Mouse (Mus musculus) midbrain, postnatal 0 days (tissue): Measurements from ENCODE around the gene Slc38a9. TPM values are rescaled to one million over a fixed set of nuclear protein-coding genes. Genes with fewer than 3 reads are reported as not detected.

Source experiments
- ATAC-seq: fragments of 200-750 bp; cut with Nextera tagmentation; 2 replicates; pipeline ENCODE4 v1.8.0; 2017; ENCODE audit warnings: moderate number of reproducible peaks, mild to moderate bottlenecking, moderate TSS enrichment, moderate library complexity; ENCODE audit not compliant: low FRiP score
- DNase-seq: peaks from one replicate; pipeline ENCODE4 v3.0.0-alpha.2; 2015; ENCODE audit warnings: low spot score
- H3K27ac ChIP-seq: fragments of 300-500 bp; sonication (generic); 2 replicates; pipeline ENCODE4 v1.5.1; 2014; ENCODE audit warnings: low read depth, mild to moderate bottlenecking, low read length, mixed read lengths
- H3K27me3 ChIP-seq: fragments of 300-500 bp; sonication (generic); 2 replicates; pipeline ENCODE4 v1.6.1; 2014; ENCODE audit warnings: low read length, control low read depth, mixed read lengths; ENCODE audit not compliant: insufficient read depth
- H3K36me3 ChIP-seq: fragments of 300-500 bp; sonication (generic); 2 replicates; pipeline ENCODE4 v1.6.1; 2014; ENCODE audit warnings: low read length, control low read depth, mixed read lengths; ENCODE audit not compliant: insufficient read depth
- H3K4me1 ChIP-seq: fragments of 300-500 bp; sonication (generic); 2 replicates; pipeline ENCODE4 v1.6.1; 2014; ENCODE audit warnings: mild to moderate bottlenecking, control low read depth, antibody characterized with exemption, low read length, mixed read lengths; ENCODE audit not compliant: insufficient read depth
- H3K4me2 ChIP-seq: fragments of 300-500 bp; sonication (generic); 2 replicates; pipeline ENCODE4 v1.6.1; 2014; ENCODE audit warnings: low read depth, mild to moderate bottlenecking, low read length, mixed read lengths; ENCODE audit not compliant: poor library complexity, severe bottlenecking
- H3K4me3 ChIP-seq: fragments of 300-500 bp; sonication (generic); 2 replicates; pipeline ENCODE4 v1.5.1; 2014; ENCODE audit warnings: low read depth, mild to moderate bottlenecking, low read length, moderate library complexity
- H3K9ac ChIP-seq: fragments of 300-500 bp; sonication (generic); replicated peaks from 2 replicates; pipeline ENCODE4 v1.6.1; 2014; ENCODE audit warnings: mild to moderate bottlenecking, low read length, moderate library complexity, mixed read lengths; ENCODE audit not compliant: poor library complexity, severe bottlenecking
- H3K9me3 ChIP-seq: fragments of 300-500 bp; sonication (generic); 2 replicates; pipeline ENCODE4 v1.6.1; 2016; ENCODE audit warnings: low read length, control low read depth
- CTCF ChIP-seq: IDR thresholded peaks from 2 replicates; pipeline ENCODE4 v1.5.1; 2016; ENCODE audit warnings: antibody characterized with exemption, mild to moderate bottlenecking
- WGBS: fragments of 180-500 bp; shearing (Covaris S2); extraction: QIAGEN DNeasy Blood & Tissue Kit; methylation state at CpG from one replicate; pipeline ENCODE4 v1.1.7; 2014; 5-methylcytosine and 5-hydroxymethylcytosine counted together
- polyA plus RNA-seq: library from polyadenylated mRNA; unstranded; fragments of >200 nt; fragmentation: Nextera tagmentation; extraction: Ambion mirVana; gene quantifications from 2 replicates; pipeline ENCODE4 v1.2.1, GENCODE M21; 2015
- total RNA-seq: library from RNA; depleted of rRNA; stranded (reverse); fragments of >200 nt; gene quantifications from 2 replicates; pipeline ENCODE4 v1.2.3, GENCODE M21; 2014

Slc38a9 gene
- total and polyA plus RNA-seq, 2 experiments from 2014 or later = 10.8 to 14.4 TPM

DNA sequence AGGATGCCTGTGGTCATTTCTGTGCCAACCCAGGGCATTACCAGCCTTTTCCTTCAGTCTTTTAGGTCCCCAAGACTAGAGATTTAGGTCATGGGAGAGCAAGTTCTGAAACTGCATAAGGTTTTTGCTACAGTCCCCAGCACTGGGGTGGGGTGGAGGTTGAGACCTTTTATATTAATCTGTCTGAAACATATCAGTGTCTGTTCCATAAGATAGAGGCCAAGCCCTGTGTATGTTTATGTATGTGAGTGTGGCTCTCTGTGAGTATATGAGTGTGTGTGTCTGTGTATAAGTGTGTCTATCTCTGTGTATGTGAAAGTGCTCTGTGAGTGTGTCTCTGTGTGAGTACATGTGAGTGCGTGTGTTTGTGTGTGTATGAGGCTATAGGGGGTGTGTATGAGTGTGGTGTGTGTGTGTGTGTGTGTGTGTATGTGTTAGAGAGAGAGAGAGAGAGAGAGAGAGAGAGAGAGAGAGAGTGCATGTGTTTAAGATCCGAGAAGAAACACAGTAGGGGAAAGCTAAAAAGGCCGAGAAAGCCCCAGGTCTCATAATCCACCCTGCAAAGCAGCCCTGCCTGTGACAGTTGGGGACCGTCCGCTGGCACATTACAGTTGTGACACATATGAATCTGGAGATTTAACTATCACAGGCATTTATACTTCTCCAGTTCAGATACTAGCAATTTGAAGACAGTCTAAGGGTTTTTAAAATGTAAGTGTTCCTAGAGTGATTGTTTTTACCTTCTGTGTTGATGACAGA lies 85.6 kb downstream of the Slc38a9 start:
- Histone ChIP-seq H3K4me1 (no peaks in the 10 kb centered on the region), H3K9ac (no peak overlapping the region), H3K4me3 (no peak overlapping the region), H3K36me3 (no peaks in the 10 kb centered on the region), H3K27me3 (no peaks in the 10 kb centered on the region), H3K27ac (no peak overlapping the region), H3K9me3 (no peaks in the 10 kb centered on the region), H3K4me2 (no peak overlapping the region)
- no peak for TF ChIP-seq CTCF
- ATAC-seq = no peak
- DNase-seq = no peak
- 78% methylated on average over 5 of the region's 5 CpGs for WGBS

DNA sequence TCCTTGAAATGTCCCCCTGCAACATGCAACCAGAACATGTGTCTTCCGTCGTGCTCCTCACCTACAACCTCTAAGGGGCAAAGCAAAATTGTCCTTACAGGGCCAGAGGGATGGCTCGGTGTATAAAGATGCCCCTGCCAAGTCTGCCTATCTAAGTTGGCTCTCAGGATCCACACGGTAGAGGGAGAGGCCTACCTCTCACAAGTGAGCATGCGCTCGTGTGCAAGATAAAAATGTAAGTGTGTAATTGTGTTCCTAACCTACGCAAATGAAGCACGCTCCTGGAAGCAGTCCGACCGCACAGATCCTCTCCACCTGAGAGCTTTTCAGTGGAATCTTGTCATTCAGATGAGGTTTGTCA lies 86.1 kb downstream of the Slc38a9 start:
- Histone ChIP-seq H3K9ac (no peak overlapping the region), H3K27ac (no peak overlapping the region), H3K36me3 (no peaks in the 10 kb centered on the region), H3K4me1 (no peaks in the 10 kb centered on the region), H3K27me3 (no peaks in the 10 kb centered on the region), H3K4me3 (no peak overlapping the region), H3K9me3 (no peaks in the 10 kb centered on the region), H3K4me2 (no peak overlapping the region)
- DNase-seq (no peak), ATAC-seq (no peak)
- WGBS = 89% methylated on average over 10 of the region's 10 CpGs
- no peak for TF ChIP-seq CTCF

DNA sequence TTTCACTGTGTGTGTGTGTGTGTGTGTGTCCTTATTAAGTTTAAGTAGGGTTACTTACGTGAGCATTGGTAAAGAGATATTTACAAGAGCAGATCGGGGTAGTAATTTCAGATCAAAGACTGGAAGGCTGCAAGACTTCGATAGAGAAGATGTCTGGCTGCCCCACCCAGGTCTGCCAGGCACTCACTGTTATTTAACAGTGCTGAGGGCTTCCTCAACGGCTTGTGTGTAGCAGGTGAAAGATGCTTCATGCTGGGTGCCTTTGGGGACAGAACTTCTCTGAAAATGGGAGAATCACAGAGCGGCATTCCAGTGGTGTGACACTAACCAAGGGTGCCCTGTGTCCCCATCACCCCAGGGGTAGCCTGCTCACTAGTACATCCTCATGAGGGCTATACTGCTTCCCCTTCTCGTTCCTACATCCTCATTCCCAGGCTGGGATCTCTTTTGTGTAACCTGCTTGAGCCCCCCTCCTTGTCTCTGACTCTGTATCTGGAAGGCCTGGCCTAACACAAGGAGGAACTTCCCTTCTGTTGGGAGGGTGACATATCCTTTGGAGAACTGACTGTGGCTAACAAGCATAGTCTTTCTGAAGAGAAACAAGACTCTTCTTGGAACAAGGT lies 87.4 kb downstream of the Slc38a9 start:
- TF ChIP-seq CTCF = no peak
- 84% methylated on average over 6 of the region's 6 CpGs for WGBS

DNA sequence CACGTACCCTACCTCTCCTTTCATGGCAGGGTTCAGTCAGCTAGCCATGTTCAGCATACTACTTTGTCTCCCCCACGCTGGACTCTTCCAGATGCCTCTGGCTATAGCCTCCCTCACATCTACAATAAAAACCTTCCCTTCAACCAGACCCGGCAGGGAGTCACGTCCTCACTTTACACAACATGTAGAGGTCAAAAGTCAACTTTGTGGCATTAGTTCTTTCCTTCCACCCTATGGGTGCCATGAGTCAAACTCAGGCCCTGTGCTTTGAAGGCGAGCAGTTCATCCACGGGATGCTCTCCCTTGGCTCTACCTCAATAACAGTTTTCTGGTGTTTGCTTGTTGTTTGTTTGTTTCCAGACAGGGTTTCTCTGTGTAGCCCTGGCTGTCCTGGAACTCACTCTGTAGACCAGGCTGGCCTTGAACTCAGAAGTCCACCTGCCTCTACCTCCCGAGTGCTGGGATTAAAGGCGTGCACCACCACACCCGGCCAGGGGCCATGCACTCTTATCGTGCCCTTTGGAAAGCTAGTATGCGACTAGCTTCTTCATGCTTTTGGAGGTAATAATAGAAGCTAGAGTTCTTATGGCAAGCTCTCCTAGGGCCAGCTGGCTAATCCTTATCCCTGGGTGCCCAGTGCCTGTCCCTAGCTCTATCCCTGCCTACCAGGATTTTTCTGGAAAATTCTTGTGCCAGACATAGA lies 88.4 kb downstream of the Slc38a9 start:
- H3K27ac ChIP-seq = no peak overlapping the region
- no peak overlapping the region for H3K4me3 ChIP-seq
- H3K9ac ChIP-seq = no peak overlapping the region
- H3K36me3 ChIP-seq = no peaks in the 10 kb centered on the region
- no peaks in the 10 kb centered on the region for H3K9me3 ChIP-seq
- DNase-seq (no peak), ATAC-seq (no peak)
- no peak for TF ChIP-seq CTCF
- no peak overlapping the region for H3K4me2 ChIP-seq
- H3K27me3 ChIP-seq = no peaks in the 10 kb centered on the region
- H3K4me1 ChIP-seq = no peaks in the 10 kb centered on the region
- 90% methylated on average over 11 of the region's 11 CpGs for WGBS

More for the DNA sequence above, 87.4 kb downstream of the Slc38a9 start:
- Histone ChIP-seq H3K27me3 (no peaks in the 10 kb centered on the region), H3K36me3 (no peaks in the 10 kb centered on the region), H3K4me3 (no peak overlapping the region), H3K4me2 (no peak overlapping the region), H3K9ac (no peak overlapping the region), H3K9me3 (no peaks in the 10 kb centered on the region), H3K27ac (no peak overlapping the region), H3K4me1 (no peaks in the 10 kb centered on the region)
- ATAC-seq (no peak), DNase-seq (no peak)

DNA sequence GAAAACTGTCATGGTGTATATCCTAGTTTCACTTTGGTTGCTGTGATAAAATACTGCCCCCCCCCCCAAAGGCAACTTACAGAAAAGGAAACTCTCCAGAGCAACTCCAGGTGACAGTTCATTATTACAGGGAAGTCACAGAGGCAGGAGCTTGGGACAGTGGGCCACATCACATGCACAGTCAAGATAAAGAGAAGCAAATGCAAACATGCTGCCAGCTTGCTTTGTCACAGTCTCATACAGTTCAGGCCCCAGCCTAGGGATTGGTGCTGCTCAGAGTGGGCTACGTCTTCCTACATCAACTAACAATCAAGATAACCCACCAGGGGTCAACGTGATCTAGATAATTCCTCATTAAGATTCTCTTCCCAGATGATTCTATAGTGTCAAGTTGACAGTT lies 89.3 kb downstream of the Slc38a9 start:
- Histone ChIP-seq H3K9ac (no peak overlapping the region), H3K4me2 (no peak overlapping the region), H3K4me3 (no peak overlapping the region), H3K9me3 (no peaks in the 10 kb centered on the region), H3K27me3 (no peaks in the 10 kb centered on the region), H3K27ac (no peak overlapping the region), H3K4me1 (no peaks in the 10 kb centered on the region), H3K36me3 (no peaks in the 10 kb centered on the region)
- ATAC-seq (no peak), DNase-seq (no peak)
- WGBS = 82% methylated on average over 2 of the region's 2 CpGs
- no peak for TF ChIP-seq CTCF
